Mouse (Mus musculus): ENCODE data around the gene Lrpap1.

Lrpap1 gene

GRCm38 (mm10) chr5:35071855-35072254, 33.7 kb downstream of the Lrpap1 start:
- in situ Hi-C loops (cut with MboI; ENCODE audit: low pct_unique_long_range_greater_than_20kb in 1 of 2, low sequenced_read_pairs in 2 of 2, unreplicated experiment in 1 of 2), result no loop called here

GRCm38 (mm10) chr5:35070953-35071352, 34.6 kb downstream of the Lrpap1 start:
- in situ Hi-C loops (cut with MboI; ENCODE audit: low pct_unique_long_range_greater_than_20kb in 1 of 2, low sequenced_read_pairs in 2 of 2, unreplicated experiment in 1 of 2), result no loop called here

GRCm38 (mm10) chr5:35070314-35070713, 35.3 kb downstream of the Lrpap1 start:
- in situ Hi-C loops (cut with MboI; ENCODE audit: low pct_unique_long_range_greater_than_20kb in 1 of 2, low sequenced_read_pairs in 2 of 2, unreplicated experiment in 1 of 2), result no loop called here

- in situ Hi-C loops (cut with MboI; ENCODE audit: low pct_unique_long_range_greater_than_20kb in 1 of 2, low sequenced_read_pairs in 2 of 2, unreplicated experiment in 1 of 2), result no loop called here
Measured at GRCm38 (mm10) chr5:35069841-35070240, 35.7 kb downstream of the Lrpap1 start.

- in situ Hi-C loops (cut with MboI; ENCODE audit: low pct_unique_long_range_greater_than_20kb in 1 of 2, low sequenced_read_pairs in 2 of 2, unreplicated experiment in 1 of 2), result no loop called here
Measured at GRCm38 (mm10) chr5:35060098-35060497, 45.5 kb downstream of the Lrpap1 start.

- in situ Hi-C loops (cut with MboI; ENCODE audit: low pct_unique_long_range_greater_than_20kb in 1 of 2, low sequenced_read_pairs in 2 of 2, unreplicated experiment in 1 of 2), result no loop called here
Measured at GRCm38 (mm10) chr5:35058216-35058615, 47.4 kb downstream of the Lrpap1 start.

GRCm38 (mm10) chr5:35057582-35057981, 48.0 kb downstream of the Lrpap1 start:
- in situ Hi-C loops (cut with MboI; ENCODE audit: low pct_unique_long_range_greater_than_20kb in 1 of 2, low sequenced_read_pairs in 2 of 2, unreplicated experiment in 1 of 2), result no loop called here

- in situ Hi-C loops (cut with MboI; ENCODE audit: low pct_unique_long_range_greater_than_20kb in 1 of 2, low sequenced_read_pairs in 2 of 2, unreplicated experiment in 1 of 2), result no loop called here
Measured at GRCm38 (mm10) chr5:35056604-35057432, 48.7 kb downstream of the Lrpap1 start, which contains the start of gene Dok7. TSS of gene Dok7 (plus strand) at chr5:35056766.

- in situ Hi-C loops (cut with MboI; ENCODE audit: low pct_unique_long_range_greater_than_20kb in 1 of 2, low sequenced_read_pairs in 2 of 2, unreplicated experiment in 1 of 2), result no loop called here
Measured at GRCm38 (mm10) chr5:35055076-35055475, 50.5 kb downstream of the Lrpap1 start.

GRCm38 (mm10) chr5:35054628-35055027, 50.9 kb downstream of the Lrpap1 start:
- in situ Hi-C loops (cut with MboI; ENCODE audit: low pct_unique_long_range_greater_than_20kb in 1 of 2, low sequenced_read_pairs in 2 of 2, unreplicated experiment in 1 of 2), result no loop called here

- in situ Hi-C loops (cut with MboI; ENCODE audit: low pct_unique_long_range_greater_than_20kb in 1 of 2, low sequenced_read_pairs in 2 of 2, unreplicated experiment in 1 of 2), result no loop called here
Measured at GRCm38 (mm10) chr5:35050541-35050940, 55.0 kb downstream of the Lrpap1 start.

- in situ Hi-C loops (cut with MboI; ENCODE audit: low pct_unique_long_range_greater_than_20kb in 1 of 2, low sequenced_read_pairs in 2 of 2, unreplicated experiment in 1 of 2), result loop anchor here (5.0 kb wide), 3 partner anchors 61 to 116 kb away; no protein-coding TSS in a partner anchor
Measured at GRCm38 (mm10) chr5:35043110-35043451, 62.5 kb downstream of the Lrpap1 start.

- in situ Hi-C loops (cut with MboI; ENCODE audit: low pct_unique_long_range_greater_than_20kb in 1 of 2, low sequenced_read_pairs in 2 of 2, unreplicated experiment in 1 of 2), result loop anchor here (5.0 kb wide), 3 partner anchors 60 to 115 kb away; no protein-coding TSS in a partner anchor
Measured at GRCm38 (mm10) chr5:35042431-35043109, 63.0 kb downstream of the Lrpap1 start.
